Mouse (Mus musculus) common myeloid progenitor, adult 5-6 weeks (primary cell): ENCODE data around the gene Oasl1. TPM values are rescaled to one million over a fixed set of nuclear protein-coding genes. Genes with fewer than 3 reads are reported as not detected.
"Not testable (repeated sequence)": the region's sequence is repeated elsewhere in the genome, so short reads cannot be mapped to it uniquely, and the experiment has no call there.

Source experiments
- ATAC-seq: replicated peaks from 2 replicates; pipeline ENCODE4 v1.8.0; 2016; ENCODE audit warnings: low read depth, mild to moderate bottlenecking, moderate TSS enrichment, inconsistent platforms; ENCODE audit not compliant: poor library complexity, severe bottlenecking
- total RNA-seq: library from RNA; stranded (forward); fragments of 200-1000, 187-1606 nt; gene quantifications from 2 replicates; pipeline ENCODE4 v1.2.3, GENCODE M21; 2017

Gene Oasl1
- total RNA-seq, 1 experiment from 2014 or later, result 3.3 TPM

DNA sequence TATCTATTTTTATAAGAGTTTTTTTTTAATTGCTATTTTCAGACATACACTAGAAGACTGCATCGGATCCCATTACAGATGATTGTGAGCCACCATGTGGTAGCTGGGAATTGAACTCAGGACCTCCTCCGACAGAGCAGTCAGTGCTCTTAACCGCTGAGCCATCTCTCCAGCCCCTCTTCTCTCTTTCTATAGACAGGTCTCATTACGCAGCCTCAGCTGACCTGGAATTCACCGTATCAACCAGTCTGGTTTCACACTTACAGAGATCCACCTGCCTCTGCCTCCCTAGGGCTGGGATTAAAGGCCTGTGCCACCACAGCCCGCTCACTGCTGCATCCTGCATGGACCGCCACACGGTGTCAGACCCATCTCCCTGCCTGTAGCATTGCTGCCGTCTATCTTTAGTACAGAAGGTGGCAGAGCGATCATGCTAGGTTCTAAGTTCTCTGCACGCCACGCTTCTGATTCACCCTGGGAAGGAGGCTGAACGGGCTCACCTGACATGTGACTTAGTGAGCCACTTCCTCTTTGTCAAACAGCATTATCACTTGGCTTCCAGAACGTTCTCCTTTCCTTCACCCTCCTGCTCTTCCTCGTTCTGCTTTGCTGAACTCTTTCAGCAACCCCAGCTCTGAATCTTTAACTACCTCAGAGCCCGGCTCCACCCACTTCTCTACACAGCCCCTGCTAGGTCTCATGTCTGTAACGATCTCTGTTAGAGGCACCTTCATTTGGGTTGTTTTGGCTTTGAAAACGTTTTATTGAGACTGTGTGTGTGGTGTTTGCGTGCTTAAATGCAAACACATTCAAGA is 1.3 kb upstream of the Oasl1 start:
- ATAC-seq, result peak; percentile 81

DNA sequence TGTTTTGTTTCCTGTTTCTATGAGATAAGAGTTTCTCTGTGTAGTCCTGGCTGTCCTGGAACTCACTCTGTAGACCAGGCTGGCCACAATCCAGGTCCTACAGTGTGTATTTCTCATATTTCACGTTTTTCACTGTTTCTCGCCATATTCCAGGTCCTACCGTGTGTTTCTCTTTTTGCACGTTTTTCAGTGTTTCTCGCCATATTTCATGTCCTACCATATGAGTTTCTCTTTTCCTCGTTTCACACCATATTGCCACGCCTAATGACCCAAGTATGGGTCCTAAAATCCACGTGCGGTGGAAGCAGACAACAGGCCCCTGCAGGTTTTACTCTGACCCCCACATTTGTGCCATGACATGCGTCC is 691 bp upstream of the Oasl1 start:
- peak; percentile 33 for ATAC-seq

DNA sequence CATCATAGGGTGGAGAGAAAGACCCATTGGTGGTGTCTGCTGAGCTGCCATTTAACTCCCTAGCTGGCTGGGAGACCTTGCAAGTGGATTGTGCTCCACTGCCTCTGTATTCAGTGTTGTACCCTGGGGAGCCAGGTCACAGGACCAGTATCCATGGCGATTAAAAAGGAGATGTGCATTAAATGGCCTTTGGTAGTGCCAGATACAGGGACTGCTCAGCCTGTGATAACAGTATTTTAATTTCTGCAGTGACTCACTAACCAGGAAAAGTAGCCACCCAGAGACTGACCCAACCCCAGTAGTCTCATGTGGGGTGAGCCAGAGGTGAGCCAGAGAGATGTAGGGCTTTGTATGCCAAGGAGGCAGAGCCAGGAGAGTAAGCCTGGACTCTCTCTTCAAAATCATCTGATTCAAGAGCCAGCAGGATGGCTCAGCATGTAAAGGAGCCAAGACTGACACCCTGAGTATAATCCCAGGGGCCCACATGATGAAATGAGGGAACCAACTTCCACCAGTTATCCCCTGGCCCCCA is 3.2 kb downstream of the Oasl1 start:
- no peak for ATAC-seq

DNA sequence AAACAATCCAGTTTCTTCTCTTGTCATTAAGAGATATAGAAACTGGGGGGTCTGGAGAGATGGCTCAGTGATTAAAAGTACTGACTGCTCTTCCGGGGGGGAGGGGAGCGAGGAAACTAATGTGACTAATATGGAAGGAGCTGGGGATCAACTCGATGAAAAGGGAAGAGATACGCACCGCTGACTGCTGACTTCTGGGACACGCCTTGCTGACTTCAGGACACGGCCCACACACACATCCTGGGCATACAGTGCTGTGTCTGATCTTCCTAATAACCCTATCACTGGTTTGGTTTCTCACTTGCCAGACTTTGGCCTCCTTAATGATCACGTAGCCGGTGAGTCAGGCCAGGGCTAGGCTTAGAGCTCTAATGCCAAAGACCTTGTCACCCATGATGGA is 3.7 kb downstream of the Oasl1 start:
- no peak for ATAC-seq

DNA sequence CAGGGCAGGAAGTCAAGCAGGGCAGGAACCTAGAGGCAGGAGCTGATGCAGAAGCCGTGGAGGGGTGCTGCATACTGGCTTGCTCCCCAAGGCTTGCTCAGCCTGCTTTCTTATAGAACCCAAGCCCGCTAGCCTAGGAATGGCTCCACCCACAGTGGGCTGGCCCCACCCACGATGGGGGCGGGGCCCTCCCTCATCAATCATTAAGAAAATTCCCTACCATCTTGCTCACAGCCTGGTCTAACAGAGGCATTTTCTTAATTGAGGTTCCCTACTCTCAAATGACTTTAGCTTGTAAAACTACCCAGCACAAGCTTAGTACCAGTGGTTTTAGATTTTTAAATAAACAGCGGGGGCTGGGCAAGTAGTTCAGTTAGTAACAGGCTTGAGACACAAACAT is 8.6 kb downstream of the Oasl1 start:
- ATAC-seq, result no peak

DNA sequence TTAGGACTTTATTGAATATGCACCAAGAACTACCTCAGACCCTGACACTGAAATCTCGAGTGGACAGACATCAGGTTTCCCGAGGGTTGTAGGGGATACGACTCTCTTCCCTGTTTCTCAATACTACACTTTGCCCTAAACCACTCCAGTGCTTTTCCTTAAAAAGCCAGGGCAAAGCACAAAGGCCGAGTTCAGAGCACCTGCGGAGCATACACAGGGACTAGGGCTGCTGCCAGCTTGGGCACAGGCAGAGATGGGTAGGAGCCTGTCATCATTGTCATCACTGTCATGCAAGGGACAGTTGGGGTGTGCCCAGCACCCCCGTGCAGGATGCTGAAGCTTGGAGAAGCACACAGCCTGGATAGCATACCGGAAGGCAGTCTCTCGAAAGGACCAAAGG is 10.2 kb downstream of the Oasl1 start:
- no peak for ATAC-seq

DNA sequence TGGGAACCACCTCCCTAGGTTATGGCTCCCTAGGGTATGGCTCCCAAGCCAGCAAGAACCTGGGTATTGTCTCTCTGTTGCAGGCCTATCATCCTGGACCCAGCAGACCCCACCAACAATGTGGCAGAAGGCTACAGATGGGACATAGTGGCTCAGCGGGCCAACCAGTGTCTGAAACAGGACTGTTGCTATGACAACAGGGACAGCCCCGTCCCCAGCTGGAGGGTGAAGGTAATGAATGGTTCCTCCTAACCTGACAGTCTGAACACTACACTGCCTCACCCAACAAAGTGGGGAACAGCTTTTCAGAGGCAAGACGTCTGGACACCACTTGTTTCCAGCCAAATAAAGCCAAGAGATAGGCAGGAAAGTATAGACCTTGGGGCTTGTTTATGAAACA is 12.8 kb downstream of the Oasl1 start:
- no peak for ATAC-seq

DNA sequence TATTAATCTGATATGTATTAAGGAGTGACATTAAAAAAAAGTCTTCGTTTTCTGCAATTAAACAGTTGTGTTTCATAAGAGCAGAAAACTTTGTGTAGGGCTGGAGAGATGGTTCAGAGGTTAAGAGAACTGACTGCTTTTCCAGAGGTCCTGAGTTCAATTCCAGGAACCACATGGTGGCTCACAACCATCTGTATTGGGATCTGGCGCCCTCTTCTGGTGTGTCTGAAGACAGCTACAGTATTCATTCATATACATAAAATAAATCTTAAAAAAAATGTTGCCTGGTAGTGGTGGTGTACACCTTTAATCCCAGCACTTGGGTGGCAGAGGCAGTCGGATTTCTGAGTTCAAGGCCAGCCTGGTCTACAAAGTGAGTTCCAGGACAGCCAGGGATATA is 18.1 kb downstream of the Oasl1 start:
- ATAC-seq, result not testable (repeated sequence)

DNA sequence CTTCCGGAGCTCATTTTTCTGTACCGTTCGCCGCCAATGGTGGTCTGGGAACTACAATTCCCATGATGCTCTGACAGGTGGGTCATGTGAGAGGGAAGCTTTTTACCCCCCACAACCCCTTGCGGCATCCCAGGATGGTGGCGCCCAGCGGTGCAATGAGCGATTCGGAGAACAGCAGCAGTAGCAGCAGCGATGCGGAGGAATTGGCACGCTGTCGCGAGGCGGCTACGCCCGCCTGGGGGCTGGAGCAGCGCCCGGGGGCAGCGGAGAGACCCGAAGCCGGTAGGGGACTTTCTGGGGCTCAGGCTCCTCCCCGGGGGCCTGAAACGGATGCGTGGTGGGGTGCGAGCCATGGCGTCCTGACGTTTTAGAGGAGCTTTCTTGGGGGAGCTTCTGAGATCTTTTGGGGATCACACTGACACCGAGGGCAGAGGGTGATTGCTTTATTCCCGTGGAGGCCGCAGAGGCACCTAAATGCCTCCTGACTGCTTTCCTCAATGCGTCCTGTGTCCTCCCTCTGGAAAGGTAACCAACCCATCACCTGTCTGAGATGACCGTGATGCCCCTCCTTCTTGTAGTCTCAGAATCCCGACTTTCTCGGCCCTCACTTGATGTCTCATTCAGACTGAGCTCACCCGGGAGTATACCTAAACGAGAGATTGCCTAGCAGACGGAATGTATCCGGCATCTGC is 19.2 kb downstream of the Oasl1 start, which contains the start of gene 2210016L21Rik:
TSS of gene 2210016L21Rik (plus strand) at position 85 of the 692 bp plus-strand sequence.
- ATAC-seq, result peak; percentile 100

DNA sequence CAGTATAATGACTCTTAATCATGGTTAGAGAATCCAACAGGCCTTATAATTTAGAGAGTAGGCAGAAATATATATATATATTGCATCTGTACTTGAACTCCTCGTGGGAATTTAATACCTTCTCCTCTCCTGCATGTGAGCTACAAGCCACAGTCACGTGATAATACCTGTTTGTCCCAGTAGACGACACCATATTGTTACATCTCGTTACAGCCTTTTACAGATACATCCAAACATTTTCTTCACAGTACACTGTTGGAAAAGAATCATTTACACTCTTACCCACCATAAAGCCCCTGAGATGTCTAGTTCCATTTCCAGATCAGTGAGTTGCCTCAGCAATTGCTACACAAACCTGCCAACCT is 19.7 kb downstream of the Oasl1 start:
- no peak for ATAC-seq

DNA sequence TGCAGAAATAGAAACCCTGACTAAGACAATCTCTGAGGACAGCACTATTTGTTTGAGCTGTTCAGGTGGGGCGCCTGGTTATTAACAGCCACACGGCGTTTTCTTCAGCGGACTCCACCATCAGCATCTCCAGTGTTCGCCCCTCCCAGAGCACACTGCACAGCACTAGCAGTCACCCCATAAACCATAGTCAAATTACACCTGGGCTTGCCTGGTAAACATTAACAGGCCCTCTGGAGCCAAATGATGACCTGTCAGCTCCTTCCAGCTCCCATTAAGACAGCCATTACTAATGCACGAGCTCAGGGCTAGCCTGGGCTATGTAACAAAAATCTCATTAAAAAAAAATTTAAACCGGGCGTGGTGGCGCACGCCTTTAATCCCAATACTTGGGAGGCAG is 22.0 kb downstream of the Oasl1 start:
- ATAC-seq, result no peak

DNA sequence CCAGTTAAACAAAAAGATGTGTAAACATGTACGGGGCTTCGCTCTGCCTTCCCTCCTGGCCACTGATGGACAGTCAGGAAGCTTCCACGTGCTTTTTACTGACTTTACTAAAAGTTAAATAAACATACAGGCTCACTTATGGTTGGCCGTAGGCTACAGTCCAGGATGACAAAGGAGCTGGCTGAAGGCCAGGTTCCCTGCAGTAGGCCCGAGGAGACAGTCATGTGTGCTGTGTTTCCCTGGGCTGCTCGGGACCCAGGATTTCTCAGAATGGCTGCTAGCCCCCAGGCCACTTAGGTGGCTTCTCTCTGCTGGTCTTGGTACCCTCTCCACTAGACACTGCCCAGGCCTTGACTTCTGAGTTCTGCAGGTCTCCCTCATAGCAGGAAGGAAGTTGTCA is 25.9 kb downstream of the Oasl1 start:
- no peak for ATAC-seq

DNA sequence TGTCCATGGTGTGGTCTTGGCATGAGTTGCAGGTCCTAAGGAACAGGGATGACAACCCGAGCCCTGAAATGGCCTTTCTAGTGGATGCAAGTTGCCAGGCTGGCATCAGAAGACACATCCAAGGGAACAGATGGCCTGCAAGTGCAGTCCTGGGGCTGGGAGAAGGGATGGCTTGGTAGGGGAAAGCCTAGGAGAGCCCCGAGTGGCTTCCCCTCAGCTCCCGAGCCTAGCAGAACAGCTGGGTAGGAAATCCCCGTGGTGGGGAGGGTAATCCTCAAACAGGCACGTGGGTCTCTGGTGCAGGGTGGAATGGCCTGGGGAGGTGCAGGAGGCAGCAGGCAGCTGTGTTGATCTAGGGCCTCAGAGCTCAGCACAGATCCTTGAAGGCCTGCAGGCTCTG is 26.3 kb downstream of the Oasl1 start:
- no peak for ATAC-seq

DNA sequence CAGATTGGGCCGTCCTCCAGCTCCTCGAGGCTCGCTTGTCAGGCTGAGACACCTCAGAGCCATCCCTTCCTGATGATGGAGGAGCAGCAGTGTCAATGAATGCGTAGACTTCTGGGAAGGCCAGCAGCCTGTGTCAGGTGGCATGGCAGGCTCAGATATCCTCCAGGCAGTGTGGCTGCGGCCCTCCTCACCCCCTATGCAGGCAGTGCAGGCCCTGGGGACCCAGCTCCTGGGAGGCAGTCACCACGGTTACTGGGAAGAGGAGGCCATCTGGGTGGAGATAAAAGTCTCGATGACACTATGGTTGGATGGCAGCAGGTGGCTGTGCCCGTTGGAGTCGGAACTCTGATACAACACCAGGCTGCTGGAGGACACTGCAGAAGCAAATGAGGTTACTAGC is 26.8 kb downstream of the Oasl1 start:
- no peak for ATAC-seq

DNA sequence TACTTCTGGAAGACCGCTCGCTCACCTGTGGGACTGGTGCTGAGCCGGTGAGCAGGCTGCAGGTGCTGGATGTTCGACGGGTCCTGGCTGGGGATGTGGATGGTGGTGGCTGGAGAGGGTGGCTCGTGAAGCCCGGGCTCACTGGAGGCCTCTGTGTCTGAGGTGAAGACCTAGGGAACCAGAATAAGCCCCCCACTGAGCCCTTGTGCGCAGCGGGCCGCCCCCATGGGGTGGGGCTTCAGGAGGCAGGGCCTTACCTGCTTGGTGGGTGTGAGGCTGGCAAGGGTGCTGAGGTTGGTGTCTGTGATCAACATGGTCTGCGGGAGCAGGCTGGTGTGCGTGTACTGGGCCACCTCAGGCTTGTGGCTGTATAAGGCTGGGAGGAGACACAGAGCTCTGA is 27.6 kb downstream of the Oasl1 start:
- ATAC-seq, result no peak

DNA sequence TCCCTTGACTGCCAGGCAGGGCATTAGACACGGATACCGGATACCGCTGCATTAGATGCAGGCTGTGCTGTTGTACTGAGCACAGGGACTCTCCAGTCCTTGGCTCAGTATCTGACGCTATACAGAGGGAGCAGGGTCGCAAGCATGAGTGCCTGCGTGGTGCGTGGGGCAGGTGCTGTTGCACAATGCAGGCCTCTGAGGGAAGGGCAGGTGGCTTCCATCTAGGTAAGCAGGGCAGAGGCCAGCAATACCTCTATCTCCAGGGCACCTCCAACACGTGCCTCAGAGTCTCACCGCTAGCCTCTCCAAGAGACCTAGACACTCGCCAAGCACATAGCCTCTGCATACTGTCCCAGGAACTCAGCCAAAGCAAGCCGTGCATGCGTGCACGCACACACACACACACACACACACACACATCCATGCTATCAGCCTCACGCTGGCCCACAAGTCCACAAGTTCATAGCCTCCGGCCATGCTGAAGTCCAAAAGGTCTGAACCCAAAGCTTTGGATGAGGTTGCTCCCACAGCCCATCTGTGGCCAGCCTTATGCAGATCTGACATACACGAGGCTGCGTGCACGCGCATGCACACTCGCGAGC is 28.3 kb downstream of the Oasl1 start:
- ATAC-seq, result no peak

DNA sequence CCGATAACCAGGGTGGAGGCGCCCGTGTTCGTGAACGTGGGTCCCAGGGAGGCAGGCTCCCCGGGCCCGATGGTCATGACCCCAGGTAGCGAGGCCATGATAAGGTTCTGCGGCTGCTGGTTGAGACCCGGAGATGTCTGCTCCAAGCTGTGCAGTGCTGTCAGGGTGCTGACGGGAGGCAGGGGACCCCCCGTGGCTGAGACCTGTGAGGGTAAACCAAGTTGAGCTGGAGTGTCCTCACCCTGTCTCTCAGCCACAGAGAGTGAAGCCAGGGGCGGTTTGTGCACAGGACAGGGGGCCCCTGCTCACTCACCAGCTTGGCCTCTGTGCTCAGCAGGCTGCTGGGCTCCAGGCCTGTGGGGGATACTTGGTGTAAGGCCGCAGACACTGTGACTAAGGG is 30.3 kb downstream of the Oasl1 start:
- ATAC-seq, result no peak

DNA sequence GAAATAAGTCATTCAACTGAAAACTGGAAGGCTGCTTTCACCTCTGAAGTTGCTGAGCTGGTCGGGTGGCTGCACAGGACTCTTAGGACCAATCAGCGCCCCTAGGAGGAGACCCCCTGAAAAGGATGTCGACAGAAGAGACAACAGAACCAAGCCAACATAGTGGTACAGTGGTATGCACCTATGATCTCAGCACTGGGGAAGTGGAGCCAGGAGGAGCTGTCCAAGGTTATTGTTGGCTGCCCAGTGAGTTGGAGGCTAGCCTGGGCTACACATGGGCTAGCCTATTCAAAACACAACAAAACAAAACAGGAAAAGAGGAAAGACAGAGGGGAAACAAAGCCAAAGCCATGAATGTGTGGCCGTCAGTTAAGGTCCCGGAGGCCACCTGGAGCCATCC is 35.0 kb downstream of the Oasl1 start:
- no peak for ATAC-seq

DNA sequence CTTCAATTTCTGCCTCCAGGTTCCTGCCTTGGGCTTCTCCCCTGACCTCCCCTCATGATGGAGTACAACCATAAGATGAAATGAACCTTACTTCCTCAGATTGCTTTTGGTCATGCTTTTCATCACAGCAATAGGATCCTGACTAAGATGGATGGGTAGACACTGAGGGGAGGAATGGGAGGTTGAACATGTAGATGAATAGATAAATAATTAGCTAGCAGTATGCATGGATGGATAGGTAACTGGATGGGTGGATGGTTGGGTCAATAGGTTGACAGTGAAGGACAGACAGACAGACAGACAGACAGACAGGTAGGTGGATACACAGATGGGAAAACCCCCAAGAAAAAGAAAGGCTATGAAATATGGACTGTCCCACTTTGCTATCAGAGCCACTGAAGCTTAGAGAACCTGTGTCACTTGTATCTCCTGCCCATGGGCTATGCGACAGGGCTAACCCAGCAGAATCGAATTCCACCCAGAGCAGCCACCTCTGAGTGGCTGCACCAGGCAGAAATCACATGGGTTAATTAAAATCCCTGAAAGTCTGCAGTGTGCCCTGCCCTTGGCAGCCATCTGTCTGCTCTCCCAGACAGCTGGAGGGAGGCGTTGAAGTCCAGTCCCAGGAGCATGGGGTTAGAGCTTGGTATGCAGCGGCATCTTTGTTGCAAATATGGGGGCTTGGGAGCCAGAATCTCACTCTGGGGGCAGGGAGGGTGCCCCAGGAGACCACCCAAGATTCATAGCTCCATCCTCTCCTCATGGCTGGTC is 38.7 kb downstream of the Oasl1 start:
- no peak for ATAC-seq

DNA sequence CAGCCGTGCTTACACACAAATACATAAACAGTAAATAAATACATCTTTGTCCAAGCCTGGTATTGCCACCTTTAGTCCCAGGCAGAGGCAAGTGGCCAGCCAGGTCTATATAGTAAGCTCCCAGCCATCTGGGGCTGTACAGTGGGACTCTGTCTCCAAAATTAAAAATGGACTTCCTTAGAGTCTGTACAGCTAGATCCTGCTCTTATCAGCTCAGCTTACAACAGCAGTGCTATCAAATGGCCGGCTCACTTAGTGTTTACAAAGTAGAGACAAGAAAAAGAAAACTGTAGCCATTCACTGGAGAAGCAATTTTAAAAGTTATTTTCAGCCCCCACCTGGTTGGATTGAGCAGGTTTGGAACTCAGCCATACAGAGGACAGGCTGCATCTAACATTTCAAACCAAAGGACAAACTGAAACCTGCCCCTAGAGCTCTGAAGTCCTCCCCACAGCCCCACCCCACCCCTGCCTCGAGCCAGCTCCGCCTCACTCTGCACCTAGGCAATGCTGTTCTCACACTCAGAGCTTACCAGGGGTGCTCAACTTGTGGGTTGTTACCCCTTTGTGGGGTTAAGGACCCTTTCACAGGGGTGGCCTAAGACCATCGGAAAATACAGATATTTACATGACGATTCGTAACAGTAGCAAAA is 41.4 kb downstream of the Oasl1 start:
- ATAC-seq, result 0 out of 2 replicates have a peak, but pooled peaks have one; percentile 13
